Mouse (Mus musculus) stomach, embryonic 14.5 days (tissue): ENCODE results near the gene Filip1. TPM values are rescaled to one million over a fixed set of nuclear protein-coding genes. Genes with fewer than 3 reads are reported as not detected.

Source experiments
- ATAC-seq: fragments of 200-750 bp; cut with Nextera tagmentation; 2 replicates; pipeline ENCODE4 v1.8.0; 2017; ENCODE audit warnings: low read depth, moderate TSS enrichment; ENCODE audit not compliant: insufficient number of reproducible peaks, insufficient read depth, low FRiP score
- H3K27ac ChIP-seq: fragments of 300-500 bp; sonication (generic); 2 replicates; pipeline ENCODE4 v1.5.1; 2014; ENCODE audit warnings: mild to moderate bottlenecking, low read length, moderate library complexity, mixed read lengths
- H3K27me3 ChIP-seq: fragments of 300-500 bp; sonication (generic); 2 replicates; pipeline ENCODE4 v1.6.1; 2014; ENCODE audit warnings: low read length, control low read depth, mixed read lengths; ENCODE audit not compliant: control insufficient read depth, insufficient read depth
- H3K36me3 ChIP-seq: fragments of 300-500 bp; sonication (generic); 2 replicates; pipeline ENCODE4 v1.6.1; 2014; ENCODE audit warnings: mild to moderate bottlenecking, control low read depth, low read length, moderate library complexity, mixed read lengths; ENCODE audit not compliant: control insufficient read depth, insufficient read depth
- H3K4me1 ChIP-seq: fragments of 300-500 bp; sonication (generic); 2 replicates; pipeline ENCODE4 v1.6.1; 2014; ENCODE audit warnings: low read length, control low read depth, mixed read lengths; ENCODE audit not compliant: control insufficient read depth, insufficient read depth
- H3K4me2 ChIP-seq: fragments of 300-500 bp; sonication (generic); replicated peaks from 2 replicates; pipeline ENCODE4 v1.6.1; 2014; ENCODE audit warnings: low read depth, low read length, control low read depth
- H3K4me3 ChIP-seq: fragments of 300-500 bp; sonication (generic); 2 replicates; pipeline ENCODE4 v1.5.1; 2014; ENCODE audit warnings: low read depth, low read length, control low read depth
- H3K9ac ChIP-seq: fragments of 300-500 bp; sonication (generic); replicated peaks from 2 replicates; pipeline ENCODE4 v1.6.1; 2014; ENCODE audit warnings: low read depth, mild to moderate bottlenecking, control low read depth, low read length, moderate library complexity, mixed read lengths
- H3K9me3 ChIP-seq: fragments of 300-500 bp; sonication (generic); 2 replicates; pipeline ENCODE4 v1.6.1; 2016; ENCODE audit warnings: low read depth, low read length, control low read depth; ENCODE audit not compliant: control insufficient read depth
- WGBS: fragments of 180-500 bp; shearing (Covaris S2); extraction: QIAGEN DNeasy Blood & Tissue Kit; methylation state at CpG from one replicate; pipeline ENCODE4 v1.1.7; 2014; 5-methylcytosine and 5-hydroxymethylcytosine counted together
- polyA plus RNA-seq: library from polyadenylated mRNA; unstranded; fragments of >200 nt; fragmentation: Nextera tagmentation; extraction: Ambion mirVana; gene quantifications from 2 replicates; pipeline ENCODE4 v1.2.1, GENCODE M21; 2014

The Filip1 gene
- polyA plus RNA-seq, 1 experiment from 2014 or later: 10.9 TPM

GRCm38 (mm10) chr9:79951339-79951738 is 61.3 kb downstream of the Filip1 start:
- no peaks in the 10 kb centered on the region for H3K27me3 ChIP-seq
- H3K9ac ChIP-seq: no peak overlapping the region
- H3K27ac ChIP-seq: no peak overlapping the region
- no peak overlapping the region for H3K4me3 ChIP-seq
- H3K4me2 ChIP-seq: no peak overlapping the region
- no peaks in the 10 kb centered on the region for H3K9me3 ChIP-seq
- ATAC-seq: no peak
- no peaks in the 10 kb centered on the region for H3K4me1 ChIP-seq
- no peaks in the 10 kb centered on the region for H3K36me3 ChIP-seq
- WGBS: 71% methylated on average over 5 of the region's 5 CpGs

GRCm38 (mm10) chr9:79950666-79951065 is 62.0 kb downstream of the Filip1 start:
- no peak overlapping the region for H3K4me3 ChIP-seq
- H3K4me2 ChIP-seq: no peak overlapping the region
- no peaks in the 10 kb centered on the region for H3K9me3 ChIP-seq
- ATAC-seq: no peak
- H3K27me3 ChIP-seq: no peaks in the 10 kb centered on the region
- WGBS: 83% methylated on average over 5 of the region's 5 CpGs
- H3K27ac ChIP-seq: no peak overlapping the region
- no peaks in the 10 kb centered on the region for H3K4me1 ChIP-seq
- no peak overlapping the region for H3K9ac ChIP-seq
- no peaks in the 10 kb centered on the region for H3K36me3 ChIP-seq

GRCm38 (mm10) chr9:79950038-79950437 is 62.6 kb downstream of the Filip1 start:
- Histone ChIP-seq H3K4me3 (no peak overlapping the region), H3K27ac (no peak overlapping the region), H3K9me3 (no peaks in the 10 kb centered on the region), H3K36me3 (no peaks in the 10 kb centered on the region), H3K4me1 (no peaks in the 10 kb centered on the region; the same call in 1 of the 2 replicates), H3K27me3 (no peaks in the 10 kb centered on the region), H3K4me2 (no peak overlapping the region), H3K9ac (no peak overlapping the region)
- no peak for ATAC-seq
- 33% methylated on average over 6 of the region's 6 CpGs for WGBS

- Histone ChIP-seq H3K9me3 (no peaks in the 10 kb centered on the region), H3K36me3 (no peaks in the 10 kb centered on the region), H3K9ac (no peak overlapping the region), H3K27ac (no peak overlapping the region), H3K4me3 (no peak overlapping the region), H3K4me1 (no peaks in the 10 kb centered on the region; the same call in 1 of the 2 replicates), H3K27me3 (no peaks in the 10 kb centered on the region), H3K4me2 (no peak overlapping the region)
- no peak for ATAC-seq
- 57% methylated on average over 2 of the region's 2 CpGs for WGBS
Observed at GRCm38 (mm10) chr9:79948376-79948775, 64.3 kb downstream of the Filip1 start.

GRCm38 (mm10) chr9:79947973-79948372 is 64.7 kb downstream of the Filip1 start:
- Histone ChIP-seq H3K36me3 (no peaks in the 10 kb centered on the region), H3K4me1 (no peaks in the 10 kb centered on the region; the same call in 1 of the 2 replicates), H3K4me2 (no peak overlapping the region), H3K27me3 (no peaks in the 10 kb centered on the region), H3K9me3 (no peaks in the 10 kb centered on the region), H3K4me3 (no peak overlapping the region), H3K9ac (no peak overlapping the region), H3K27ac (no peak overlapping the region)
- ATAC-seq: no peak
- 62% methylated on average over 2 of the region's 2 CpGs for WGBS

- no peaks in the 10 kb centered on the region for H3K9me3 ChIP-seq
- H3K4me1 ChIP-seq: no peaks in the 10 kb centered on the region; the same call in 1 of the 2 replicates
- H3K36me3 ChIP-seq: no peaks in the 10 kb centered on the region
- no peak overlapping the region for H3K4me2 ChIP-seq
- no peaks in the 10 kb centered on the region for H3K27me3 ChIP-seq
- no peak overlapping the region for H3K9ac ChIP-seq
- H3K27ac ChIP-seq: no peak overlapping the region
- no peak for ATAC-seq
- no peak overlapping the region for H3K4me3 ChIP-seq
- WGBS: 81% methylated on average over 3 of the region's 3 CpGs
Observed at GRCm38 (mm10) chr9:79947414-79947813, 65.2 kb downstream of the Filip1 start.

GRCm38 (mm10) chr9:79944872-79945271 is 67.8 kb downstream of the Filip1 start:
- Histone ChIP-seq H3K4me2 (no peak overlapping the region), H3K27me3 (no peaks in the 10 kb centered on the region), H3K4me1 (no peaks in the 10 kb centered on the region; the same call in 1 of the 2 replicates), H3K4me3 (no peak overlapping the region), H3K9ac (no peak overlapping the region), H3K9me3 (no peaks in the 10 kb centered on the region), H3K36me3 (no peaks in the 10 kb centered on the region), H3K27ac (no peak overlapping the region)
- ATAC-seq: no peak; the same call in 1 of the 2 replicates
- WGBS: 23% methylated on average over 6 of the region's 6 CpGs

GRCm38 (mm10) chr9:79943986-79944385 is 68.7 kb downstream of the Filip1 start:
- 44% methylated on average over 10 of the region's 10 CpGs for WGBS
- no peak overlapping the region for H3K4me3 ChIP-seq
- H3K4me2 ChIP-seq: no peak overlapping the region
- no peaks in the 10 kb centered on the region; the same call in 1 of the 2 replicates for H3K4me1 ChIP-seq
- no peaks in the 10 kb centered on the region for H3K27me3 ChIP-seq
- H3K36me3 ChIP-seq: no peaks in the 10 kb centered on the region
- no peak overlapping the region for H3K9ac ChIP-seq
- no peak overlapping the region for H3K27ac ChIP-seq
- H3K9me3 ChIP-seq: no peaks in the 10 kb centered on the region
- no peak for ATAC-seq
